Mouse (Mus musculus): ENCODE measurements around the gene Cenpp. TPM values are rescaled to one million over a fixed set of nuclear protein-coding genes. Genes with fewer than 3 reads are reported as not detected.

Cenpp gene
- 25.5 and 28.1 TPM in 2 replicates for polyA plus RNA-seq (2015; fragmentation: Nextera tagmentation; extraction: Ambion mirVana)

DNA sequence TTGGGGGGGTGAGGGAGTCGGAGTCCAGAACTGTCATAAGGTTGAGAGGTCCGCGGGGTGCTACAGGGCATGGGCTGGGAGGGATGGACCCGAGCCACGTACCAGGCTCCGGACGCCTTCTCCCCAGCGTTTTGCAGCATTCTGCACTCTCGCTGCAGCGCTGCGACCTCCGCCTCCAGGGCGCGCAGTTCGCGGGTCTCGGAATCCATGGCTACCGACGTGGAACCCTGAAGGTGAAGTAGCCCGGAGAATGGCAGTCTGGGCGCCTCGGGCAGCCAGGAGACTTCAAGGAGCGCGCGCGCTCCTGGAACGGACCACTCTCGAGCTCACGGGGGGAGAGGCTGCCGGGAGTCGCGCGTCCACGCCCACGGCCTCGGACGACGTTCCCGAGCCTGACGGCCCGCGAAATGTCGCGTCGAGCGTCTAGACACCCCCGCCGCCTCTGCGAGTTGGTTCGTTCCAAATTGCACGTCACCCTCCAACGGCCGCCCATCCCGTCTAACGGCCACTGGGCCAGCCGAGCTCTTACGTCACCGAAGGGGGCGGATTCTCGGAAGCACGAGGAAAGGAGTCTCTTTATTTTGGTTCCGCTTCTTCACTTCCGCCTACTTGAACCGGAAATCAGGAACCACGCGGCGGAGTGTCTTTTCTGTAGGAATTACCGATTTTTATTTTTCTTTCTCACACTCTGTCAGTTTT lies at the start of gene Cenpp, which contains the start of gene Nol8:
TSS of gene Cenpp (minus strand) at position 305 of the 699 bp plus-strand sequence.
TSS of gene Nol8 (plus strand) at position 598 of the 699 bp plus-strand sequence.
- Histone ChIP-seq H3K4me3 (ENCODE audit: low read length) (peak within 1 kb of the TSS; percentile 82), H3K4me2 (ENCODE audit: low read depth, low read length) (peak within 1 kb of the TSS; percentile 84), H3K27me3 (ENCODE audit: control insufficient read depth, insufficient read depth, low read length) (no peaks in the 10 kb centered on the region), H3K9me3 (replicated peaks; ENCODE audit: control insufficient read depth, low read length) (no peaks in the 10 kb centered on the region), H3K27ac (ENCODE audit: low read length) (peak within 1 kb of the TSS; percentile 85), H3K4me1 (ENCODE audit: control insufficient read depth, insufficient read depth, low read length) (peaks cover 14% of the 10 kb centered on the region), H3K36me3 (ENCODE audit: control insufficient read depth, insufficient read depth) (peaks cover 6% of the 10 kb centered on the region; the same call in 1 of the 2 replicates), H3K9ac (ENCODE audit: low read length) (peak within 1 kb of the TSS; percentile 78)
- peak; percentile 100 for ATAC-seq (replicated peaks; ENCODE audit: extremely low read depth, insufficient read depth, low FRiP score)
- under 1% methylated on average over 68 of the region's 68 CpGs for WGBS

DNA sequence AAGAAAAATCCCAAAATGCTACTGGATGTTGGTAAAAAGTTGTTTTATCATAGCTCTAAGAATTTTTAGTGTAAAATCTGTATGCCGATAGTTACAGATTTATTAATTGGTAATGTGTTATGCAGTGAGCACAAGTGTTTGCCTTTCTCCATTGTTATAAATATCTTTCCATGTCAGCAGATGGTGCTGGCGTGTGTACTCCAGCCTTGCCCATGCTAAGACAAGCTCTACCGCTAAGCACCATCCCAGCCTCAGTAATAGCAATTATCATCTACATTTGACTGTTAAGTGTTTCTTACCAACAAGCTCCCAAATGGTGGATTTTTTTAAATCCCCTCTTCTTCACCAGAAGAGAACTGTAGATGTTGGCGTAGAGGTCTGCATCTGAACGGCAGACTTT lies 38.5 kb upstream of the Cenpp start:
- 94% methylated on average over 5 of the region's 5 CpGs for WGBS

DNA sequence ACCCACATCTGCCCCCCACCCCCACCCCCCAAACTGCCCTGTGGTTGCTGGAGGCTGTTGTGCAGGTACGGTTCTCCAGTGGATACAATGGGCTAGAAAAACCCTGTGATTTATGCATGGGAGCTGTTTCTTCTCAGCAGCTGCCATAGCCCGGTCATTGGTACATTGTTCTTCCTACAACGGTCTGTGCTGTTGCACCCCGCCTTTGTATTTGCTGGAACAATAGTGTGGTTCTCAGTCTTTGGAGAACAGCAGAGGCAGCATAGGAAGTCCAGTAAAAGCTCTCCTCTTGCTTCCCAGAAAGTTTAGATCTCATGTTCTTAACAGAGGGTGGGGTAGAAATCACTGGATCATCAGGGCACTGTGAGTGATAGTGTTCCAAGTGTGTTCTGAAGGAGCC lies 31.7 kb upstream of the Cenpp start:
- 84% methylated on average over 4 of the region's 4 CpGs for WGBS
- no peak for ATAC-seq (replicated peaks; ENCODE audit: extremely low read depth, insufficient read depth, low FRiP score)
- Histone ChIP-seq H3K9ac (ENCODE audit: low read length) (no peak overlapping the region), H3K9me3 (replicated peaks; ENCODE audit: control insufficient read depth, low read length) (no peaks in the 10 kb centered on the region), H3K4me1 (ENCODE audit: control insufficient read depth, insufficient read depth, low read length) (peaks cover 11% of the 10 kb centered on the region), H3K27me3 (ENCODE audit: control insufficient read depth, insufficient read depth, low read length) (no peaks in the 10 kb centered on the region), H3K4me2 (ENCODE audit: low read depth, low read length) (no peak overlapping the region), H3K36me3 (ENCODE audit: control insufficient read depth, insufficient read depth) (peaks cover 13% of the 10 kb centered on the region), H3K4me3 (ENCODE audit: low read length) (no peak overlapping the region), H3K27ac (ENCODE audit: low read length) (no peak overlapping the region)

More for the DNA sequence above, 38.5 kb upstream of the Cenpp start:
- Histone ChIP-seq H3K27me3 (ENCODE audit: control insufficient read depth, insufficient read depth, low read length) (no peaks in the 10 kb centered on the region), H3K4me1 (ENCODE audit: control insufficient read depth, insufficient read depth, low read length) (no peaks in the 10 kb centered on the region), H3K9ac (ENCODE audit: low read length) (no peak overlapping the region), H3K4me2 (ENCODE audit: low read depth, low read length) (no peak overlapping the region), H3K27ac (ENCODE audit: low read length) (no peak overlapping the region), H3K9me3 (replicated peaks; ENCODE audit: control insufficient read depth, low read length) (no peaks in the 10 kb centered on the region), H3K4me3 (ENCODE audit: low read length) (no peak overlapping the region), H3K36me3 (ENCODE audit: control insufficient read depth, insufficient read depth) (peaks cover 40% of the 10 kb centered on the region)
- no peak for ATAC-seq (replicated peaks; ENCODE audit: extremely low read depth, insufficient read depth, low FRiP score)

DNA sequence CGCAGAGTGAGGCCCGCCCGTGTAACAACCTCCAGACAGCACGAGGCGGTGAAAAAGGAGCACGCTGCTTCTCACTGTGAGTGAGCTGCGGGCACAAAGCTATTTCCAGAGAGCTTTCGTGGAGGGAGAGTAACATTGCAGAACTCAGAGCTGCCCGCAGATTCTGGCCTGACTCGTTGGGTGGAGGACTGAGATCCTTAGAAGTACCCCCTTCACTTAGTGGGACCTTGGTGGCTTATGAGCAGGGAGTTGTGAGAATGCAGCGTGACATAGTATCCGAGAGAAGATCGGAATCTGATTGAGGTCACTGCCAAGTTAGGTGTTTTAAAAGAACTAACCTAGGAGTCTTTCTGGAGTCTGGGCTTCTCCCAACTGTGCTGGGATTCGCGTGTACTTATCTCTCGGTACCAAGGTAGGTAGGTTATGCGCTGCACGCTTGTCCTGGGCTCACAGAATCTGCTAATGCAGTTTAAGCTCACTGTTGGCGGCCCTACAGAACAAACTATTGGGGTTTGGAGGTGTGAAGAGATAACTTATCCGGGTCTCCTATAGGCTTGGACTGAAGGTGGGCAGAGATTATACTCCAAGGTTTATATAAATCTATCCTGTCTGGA lies 29.8 kb upstream of the Cenpp start:
- H3K9ac ChIP-seq (ENCODE audit: low read length): peak overlapping the region; percentile 86
- H3K27me3 ChIP-seq (ENCODE audit: control insufficient read depth, insufficient read depth, low read length): no peaks in the 10 kb centered on the region
- peak; percentile 42; the same call in 1 of the 2 replicates for ATAC-seq (replicated peaks; ENCODE audit: extremely low read depth, insufficient read depth, low FRiP score)
- H3K27ac ChIP-seq (ENCODE audit: low read length): peak overlapping the region; percentile 76
- WGBS: under 1% methylated on average over 20 of the region's 20 CpGs
- peaks cover 11% of the 10 kb centered on the region for H3K4me1 ChIP-seq (ENCODE audit: control insufficient read depth, insufficient read depth, low read length)
- H3K36me3 ChIP-seq (ENCODE audit: control insufficient read depth, insufficient read depth): no peaks in the 10 kb centered on the region; the same call in 1 of the 2 replicates
- no peaks in the 10 kb centered on the region for H3K9me3 ChIP-seq (replicated peaks; ENCODE audit: control insufficient read depth, low read length)
- H3K4me2 ChIP-seq (ENCODE audit: low read depth, low read length): peak overlapping the region; percentile 69
- H3K4me3 ChIP-seq (ENCODE audit: low read length): peak overlapping the region; percentile 86

DNA sequence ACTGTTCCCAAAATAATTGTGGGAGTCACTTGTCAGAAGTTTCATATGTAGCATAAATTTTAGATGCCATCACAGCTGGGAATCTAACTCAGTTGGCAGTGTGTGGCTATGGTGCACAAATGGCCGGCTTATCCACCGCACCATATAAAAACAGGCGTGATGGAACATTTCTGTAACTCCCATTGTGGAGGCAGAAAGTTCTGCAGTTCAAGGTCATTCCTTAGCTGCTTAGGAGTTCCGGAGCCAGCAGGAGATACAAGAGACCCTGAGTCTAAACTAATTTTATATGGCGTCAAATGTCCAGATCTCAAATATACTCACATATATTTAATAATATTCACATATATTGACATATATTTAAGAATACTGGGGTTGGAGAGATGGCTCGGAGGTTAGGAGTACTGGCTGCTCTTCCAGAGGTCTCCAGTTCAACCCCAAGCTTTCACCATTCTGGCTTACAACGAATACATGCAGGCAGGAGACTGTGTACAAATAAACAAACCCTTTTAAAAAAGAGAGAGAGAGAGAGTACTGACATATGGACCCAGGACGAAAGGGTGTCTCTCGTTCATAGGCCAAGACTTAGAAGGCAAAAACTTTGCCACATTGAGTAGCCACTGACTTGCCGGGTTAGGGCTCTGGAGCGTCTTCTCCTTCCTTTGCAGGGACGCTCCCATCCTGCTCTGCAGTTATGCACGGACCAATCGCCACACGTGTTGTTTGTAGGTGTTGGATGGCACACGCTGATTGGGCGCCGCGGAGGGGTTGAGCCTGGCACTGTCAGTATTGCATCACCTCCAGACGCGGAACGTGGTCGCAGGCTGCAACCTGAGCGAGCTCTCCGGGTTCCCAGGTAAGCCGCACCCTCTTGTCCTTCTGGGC lies 29.0 kb upstream of the Cenpp start, which contains the start of gene Iars:
TSS of gene Iars (plus strand) at position 750 of the 882 bp plus-strand sequence.
- peak within 1 kb of the TSS; percentile 86 for H3K4me3 ChIP-seq (ENCODE audit: low read length)
- H3K4me2 ChIP-seq (ENCODE audit: low read depth, low read length): peak within 1 kb of the TSS; percentile 72
- no peaks in the 10 kb centered on the region for H3K9me3 ChIP-seq (replicated peaks; ENCODE audit: control insufficient read depth, low read length)
- H3K27me3 ChIP-seq (ENCODE audit: control insufficient read depth, insufficient read depth, low read length): no peaks in the 10 kb centered on the region
- 3% methylated on average over 26 of the region's 26 CpGs for WGBS
- peak; percentile 100 for ATAC-seq (replicated peaks; ENCODE audit: extremely low read depth, insufficient read depth, low FRiP score)
- peaks cover 3% of the 10 kb centered on the region for H3K36me3 ChIP-seq (ENCODE audit: control insufficient read depth, insufficient read depth)
- H3K4me1 ChIP-seq (ENCODE audit: control insufficient read depth, insufficient read depth, low read length): peaks cover 11% of the 10 kb centered on the region
- peak within 1 kb of the TSS; percentile 86 for H3K9ac ChIP-seq (ENCODE audit: low read length)
- H3K27ac ChIP-seq (ENCODE audit: low read length): peak within 1 kb of the TSS; percentile 76

DNA sequence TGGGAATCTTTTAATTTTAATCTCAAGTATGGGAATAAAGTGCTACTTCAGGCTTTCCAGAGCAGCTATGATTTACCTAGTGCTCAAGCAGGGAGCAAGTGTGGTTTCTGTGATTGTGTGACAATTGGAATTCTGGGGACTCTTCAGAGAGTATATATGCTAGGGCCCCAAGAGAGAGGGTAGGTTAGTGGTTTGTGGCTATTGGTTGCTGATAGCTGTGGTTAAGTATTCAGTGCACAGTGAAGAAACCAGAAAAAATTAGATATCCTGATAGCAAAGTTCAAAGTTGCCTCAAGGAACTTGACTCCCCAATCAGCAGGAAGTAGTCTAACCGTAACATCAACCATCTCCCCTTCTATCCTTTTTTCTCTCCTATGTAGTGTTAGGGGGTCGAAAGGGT lies 25.2 kb upstream of the Cenpp start:
- no peak overlapping the region for H3K9ac ChIP-seq (ENCODE audit: low read length)
- H3K4me3 ChIP-seq (ENCODE audit: low read length): no peak overlapping the region
- ATAC-seq (replicated peaks; ENCODE audit: extremely low read depth, insufficient read depth, low FRiP score): no peak
- no peak overlapping the region for H3K27ac ChIP-seq (ENCODE audit: low read length)
- WGBS: 85% methylated on average over 2 of the region's 2 CpGs
- H3K4me2 ChIP-seq (ENCODE audit: low read depth, low read length): no peak overlapping the region
- H3K4me1 ChIP-seq (ENCODE audit: control insufficient read depth, insufficient read depth, low read length): peaks cover 6% of the 10 kb centered on the region
- H3K27me3 ChIP-seq (ENCODE audit: control insufficient read depth, insufficient read depth, low read length): no peaks in the 10 kb centered on the region
- no peaks in the 10 kb centered on the region for H3K9me3 ChIP-seq (replicated peaks; ENCODE audit: control insufficient read depth, low read length)
- H3K36me3 ChIP-seq (ENCODE audit: control insufficient read depth, insufficient read depth): peaks cover 12% of the 10 kb centered on the region

DNA sequence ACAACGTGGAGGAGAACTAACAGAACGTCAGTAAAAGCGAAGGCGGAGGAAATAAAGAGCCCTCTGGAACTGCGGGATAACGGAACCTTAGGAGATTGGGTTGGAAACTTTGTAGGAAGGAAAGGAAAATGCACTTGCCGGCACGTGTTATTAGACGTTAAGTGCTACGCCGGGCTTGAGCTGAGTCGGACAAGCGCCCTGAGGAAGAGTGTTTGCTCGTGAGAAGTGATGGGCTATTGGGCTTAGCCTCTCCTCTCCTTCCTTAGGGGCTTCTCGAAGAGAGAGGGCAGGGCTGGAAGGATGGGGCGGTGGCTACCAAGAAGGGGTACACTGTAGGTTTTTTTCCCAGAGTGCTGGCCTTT lies 576 bp upstream of the Cenpp start:
- Histone ChIP-seq H3K27ac (ENCODE audit: low read length) (peak overlapping the region; percentile 85), H3K27me3 (ENCODE audit: control insufficient read depth, insufficient read depth, low read length) (no peaks in the 10 kb centered on the region), H3K4me2 (ENCODE audit: low read depth, low read length) (peak overlapping the region; percentile 84), H3K36me3 (ENCODE audit: control insufficient read depth, insufficient read depth) (peaks cover 6% of the 10 kb centered on the region; the same call in 1 of the 2 replicates), H3K9me3 (replicated peaks; ENCODE audit: control insufficient read depth, low read length) (no peaks in the 10 kb centered on the region), H3K4me1 (ENCODE audit: control insufficient read depth, insufficient read depth, low read length) (peaks cover 14% of the 10 kb centered on the region), H3K4me3 (ENCODE audit: low read length) (peak overlapping the region; percentile 82), H3K9ac (ENCODE audit: low read length) (peak overlapping the region; percentile 73)
- ATAC-seq (replicated peaks; ENCODE audit: extremely low read depth, insufficient read depth, low FRiP score): peak; percentile 73
- WGBS: 0% methylated on average over 16 of the region's 16 CpGs

DNA sequence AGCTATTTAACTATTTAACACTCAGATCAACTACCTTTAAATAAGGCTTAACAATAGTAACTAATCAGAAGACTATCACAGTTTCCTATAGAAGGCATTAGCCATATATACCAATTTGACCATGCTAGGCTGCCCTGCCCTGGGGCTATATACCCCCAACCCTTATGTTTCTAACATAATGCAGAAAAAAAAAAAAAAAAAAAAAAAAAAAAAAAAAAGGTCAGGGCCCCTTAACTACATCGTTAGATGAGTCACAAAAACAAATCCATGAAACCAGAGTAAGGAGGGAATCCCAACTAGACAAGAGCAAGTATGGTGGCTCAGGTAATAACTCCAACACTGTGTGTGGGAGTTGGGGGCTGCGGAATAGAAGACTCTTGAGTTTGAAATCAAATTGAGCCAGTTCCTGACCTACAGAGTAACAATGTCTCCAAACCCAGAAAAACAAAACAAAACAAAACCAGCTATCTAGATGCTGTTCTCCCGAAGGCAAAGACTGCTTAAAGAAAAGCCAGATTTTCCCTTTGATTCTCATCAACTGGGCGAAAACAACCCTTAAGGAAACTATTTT lies 719 bp downstream of the Cenpp start:
- ATAC-seq (replicated peaks; ENCODE audit: extremely low read depth, insufficient read depth, low FRiP score): no peak
- Histone ChIP-seq H3K9ac (ENCODE audit: low read length) (peak overlapping the region; percentile 78), H3K4me3 (ENCODE audit: low read length) (peak overlapping the region; percentile 82), H3K27ac (ENCODE audit: low read length) (peak overlapping the region; percentile 60; the same call in 1 of the 2 replicates), H3K27me3 (ENCODE audit: control insufficient read depth, insufficient read depth, low read length) (no peaks in the 10 kb centered on the region), H3K36me3 (ENCODE audit: control insufficient read depth, insufficient read depth) (peaks cover 4% of the 10 kb centered on the region; the same call in 1 of the 2 replicates), H3K4me2 (ENCODE audit: low read depth, low read length) (peak overlapping the region; percentile 81), H3K4me1 (ENCODE audit: control insufficient read depth, insufficient read depth, low read length) (peaks cover 14% of the 10 kb centered on the region), H3K9me3 (replicated peaks; ENCODE audit: control insufficient read depth, low read length) (no peaks in the 10 kb centered on the region)
- under 1% methylated on average over 4 of the region's 4 CpGs for WGBS
